Mouse (Mus musculus): ENCODE measurements around the gene Gabrg2.

- TF ChIP-seq CTCF (IDR thresholded peaks at IDR 0.05; ENCODE audit: extremely low read depth, insufficient read depth, low read length) (no peak), POLR2A (IDR thresholded peaks at IDR 0.05; ENCODE audit: extremely low read depth, insufficient read depth, low read length) (no peak)
Measured at GRCm38 (mm10) chr11:41968595-41968994, 32.1 kb downstream of the Gabrg2 start.
